Mouse (Mus musculus) cerebellum, adult 9-10 months (tissue): ENCODE data around the gene Usp17la.
"Not testable (repeated sequence)": the region's sequence is repeated elsewhere in the genome, so short reads cannot be mapped to it uniquely, and the experiment has no call there.

Source experiments
- DNase-seq: peaks from one replicate; pipeline ENCODE4 v3.0.0; 2022

Gene Usp17la

GRCm38 (mm10) chr7:104856709-104857108 is at the start of gene Usp17la:
Gene Usp17la, plus strand, starts transcription at chr7:104857009.
- DNase-seq = not testable (repeated sequence)

- DNase-seq = not testable (repeated sequence)
These were observed 46.5 kb upstream of the Usp17la start for GRCm38 (mm10) chr7:104810335-104810734.

- DNase-seq = no peak
These were observed 14.3 kb upstream of the Usp17la start, which contains the start of gene Usp17lb for GRCm38 (mm10) chr7:104842503-104842902. Gene Usp17lb, minus strand, starts transcription at chr7:104842603.

GRCm38 (mm10) chr7:104843731-104844287 is 13.0 kb upstream of the Usp17la start:
- DNase-seq = no peak

- not testable (repeated sequence) for DNase-seq
These were observed 5.3 kb upstream of the Usp17la start for GRCm38 (mm10) chr7:104851546-104851945.

GRCm38 (mm10) chr7:104855248-104855750 is 1.5 kb upstream of the Usp17la start:
- DNase-seq = no peak

GRCm38 (mm10) chr7:104857683-104858082 is 874 bp downstream of the Usp17la start:
- DNase-seq = no peak

- no peak for DNase-seq
These were observed 4.6 kb downstream of the Usp17la start for GRCm38 (mm10) chr7:104861381-104861780.

- DNase-seq = no peak
These were observed 20.9 kb downstream of the Usp17la start, which contains the start of gene Olfr665 for GRCm38 (mm10) chr7:104877731-104878130. Gene Olfr665, plus strand, starts transcription at chr7:104878031.

GRCm38 (mm10) chr7:104895852-104896251 is 39.0 kb downstream of the Usp17la start, which contains the start of gene Olfr666:
Gene Olfr666, minus strand, starts transcription at chr7:104895952.
- no peak for DNase-seq
